Mouse (Mus musculus) heart, adult 11 months (tissue): ENCODE results near the gene Gm44511.

Experiments
- DNase-seq: peaks from one replicate; pipeline ENCODE4 v3.0.0; 2022

Gm44511 gene

GRCm38 (mm10) chr6:128826132-128826531, at the start of gene Gm44511, which contains the start of gene Klrb1b:
TSS of gene Gm44511 (minus strand) at chr6:128826315.
TSS of gene Klrb1b (minus strand) at chr6:128826331.
- peak; percentile 69 for DNase-seq

- DNase-seq = peak; percentile 35
These were observed 45.9 kb upstream of the Gm44511 start for GRCm38 (mm10) chr6:128871910-128872610.

- peak; percentile 59 for DNase-seq
These were observed 42.7 kb upstream of the Gm44511 start for GRCm38 (mm10) chr6:128868861-128869260.

GRCm38 (mm10) chr6:128857976-128858375, 31.9 kb upstream of the Gm44511 start:
- DNase-seq = peak; percentile 83

GRCm38 (mm10) chr6:128856250-128856649, 30.1 kb upstream of the Gm44511 start:
- DNase-seq = peak; percentile 99

- DNase-seq = peak; percentile 85
These were observed 29.4 kb upstream of the Gm44511 start for GRCm38 (mm10) chr6:128855477-128855876.

- DNase-seq = no peak
These were observed 28.8 kb upstream of the Gm44511 start for GRCm38 (mm10) chr6:128854895-128855294.

- peak; percentile 94 for DNase-seq
These were observed 28.1 kb upstream of the Gm44511 start for GRCm38 (mm10) chr6:128854024-128854820.

- peak; percentile 44 for DNase-seq
These were observed 26.7 kb upstream of the Gm44511 start for GRCm38 (mm10) chr6:128852766-128853165.

- no peak for DNase-seq
These were observed 25.0 kb upstream of the Gm44511 start for GRCm38 (mm10) chr6:128851151-128851550.

GRCm38 (mm10) chr6:128850671-128851070, 24.6 kb upstream of the Gm44511 start:
- peak; percentile 88 for DNase-seq

GRCm38 (mm10) chr6:128849902-128850301, 23.8 kb upstream of the Gm44511 start:
- peak; percentile 92 for DNase-seq

- DNase-seq = peak; percentile 91
These were observed 21.3 kb upstream of the Gm44511 start for GRCm38 (mm10) chr6:128847401-128847800.

- peak; percentile 58 for DNase-seq
These were observed 20.0 kb upstream of the Gm44511 start for GRCm38 (mm10) chr6:128845998-128846542.

- peak; percentile 99 for DNase-seq
These were observed 19.3 kb upstream of the Gm44511 start for GRCm38 (mm10) chr6:128845319-128845979.

- DNase-seq = peak; percentile 92
These were observed 18.5 kb upstream of the Gm44511 start for GRCm38 (mm10) chr6:128844586-128845080.

- DNase-seq = peak; percentile 75
These were observed 18.0 kb upstream of the Gm44511 start for GRCm38 (mm10) chr6:128844131-128844530.

- DNase-seq = peak; percentile 97
These were observed 17.4 kb upstream of the Gm44511 start for GRCm38 (mm10) chr6:128843479-128843992.

GRCm38 (mm10) chr6:128842945-128843478, 16.9 kb upstream of the Gm44511 start:
- peak; percentile 99 for DNase-seq

- no peak for DNase-seq
These were observed 16.3 kb upstream of the Gm44511 start for GRCm38 (mm10) chr6:128842356-128842944.

- DNase-seq = peak; percentile 78
These were observed 15.4 kb upstream of the Gm44511 start for GRCm38 (mm10) chr6:128841327-128842089.
